Mouse (Mus musculus) forebrain, postnatal 0 days (tissue): ENCODE measurements around the gene Hist1h2bj. TPM values are rescaled to one million over a fixed set of nuclear protein-coding genes. Genes with fewer than 3 reads are reported as not detected.

Experiments
- ATAC-seq: fragments of 200-750 bp; cut with Nextera tagmentation; 2 replicates; pipeline ENCODE4 v1.8.0; 2017; ENCODE audit warnings: mild to moderate bottlenecking, moderate library complexity
- DNase-seq: peaks from one replicate; pipeline ENCODE4 v3.0.0-alpha.2; 2015
- H3K27ac ChIP-seq: fragments of 300-500 bp; sonication (generic); 2 replicates; pipeline ENCODE4 v1.5.1; 2014; ENCODE audit warnings: low read depth, mild to moderate bottlenecking, antibody characterized with exemption, low read length, moderate library complexity, mixed read lengths
- H3K27me3 ChIP-seq: fragments of 300-500 bp; sonication (generic); 2 replicates; pipeline ENCODE4 v1.6.1; 2014; ENCODE audit warnings: mild to moderate bottlenecking, low read length, mixed read lengths; ENCODE audit not compliant: insufficient read depth
- H3K36me3 ChIP-seq: fragments of 300-500 bp; sonication (generic); 2 replicates; pipeline ENCODE4 v1.6.1; 2014; ENCODE audit warnings: mild to moderate bottlenecking, moderate library complexity; ENCODE audit not compliant: insufficient read depth
- H3K4me1 ChIP-seq: fragments of 300-500 bp; sonication (generic); 2 replicates; pipeline ENCODE4 v1.6.1; 2014; ENCODE audit warnings: antibody characterized with exemption; ENCODE audit not compliant: insufficient read depth
- H3K4me2 ChIP-seq: fragments of 300-500 bp; sonication (generic); 2 replicates; pipeline ENCODE4 v1.6.1; 2014; ENCODE audit warnings: low read depth, mild to moderate bottlenecking, moderate library complexity
- H3K4me3 ChIP-seq: fragments of 300-500 bp; sonication (generic); 2 replicates; pipeline ENCODE4 v1.5.1; 2014; ENCODE audit warnings: low read depth, low read length, mixed read lengths
- H3K9ac ChIP-seq: fragments of 300-500 bp; sonication (generic); 2 replicates; pipeline ENCODE4 v1.6.1; 2014; ENCODE audit warnings: mild to moderate bottlenecking
- H3K9me3 ChIP-seq: fragments of 300-500 bp; sonication (generic); 2 replicates; pipeline ENCODE4 v1.6.1; 2016; ENCODE audit warnings: low read length
- CTCF ChIP-seq: sonication (generic); IDR thresholded peaks from 2 replicates; pipeline ENCODE4 v1.5.1; 2016; ENCODE audit warnings: antibody characterized with exemption, control low read depth, low read depth
- WGBS: fragments of 180-500 bp; shearing (Covaris S2); extraction: QIAGEN DNeasy Blood & Tissue Kit; methylation state at CpG from one replicate; pipeline ENCODE4 v1.1.7; 2014; 5-methylcytosine and 5-hydroxymethylcytosine counted together
- polyA plus RNA-seq: library from polyadenylated mRNA; unstranded; fragments of >200 nt; fragmentation: Nextera tagmentation; extraction: Ambion mirVana; gene quantifications from 2 replicates; pipeline ENCODE4 v1.2.1, GENCODE M21; 2015
- total RNA-seq: library from RNA; depleted of rRNA; stranded (reverse); fragments of >200 nt; gene quantifications from 2 replicates; pipeline ENCODE4 v1.2.3, GENCODE M21; 2014

Gene Hist1h2bj
- total and polyA plus RNA-seq, 2 experiments from 2014 or later, result 1.6 to 305 TPM

GRCm38 (mm10) chr13:22006334-22007120 lies 36.5 kb upstream of the Hist1h2bj start:
- Histone ChIP-seq H3K4me2 (peak overlapping the region; percentile 94), H3K27ac (no peak overlapping the region), H3K9ac (peak overlapping the region; percentile 40; the same call in 1 of the 2 replicates), H3K4me3 (peak overlapping the region; percentile 45), H3K27me3 (peaks cover 94% of the 10 kb centered on the region), H3K4me1 (0 out of 2 replicates have a peak, but pooled peaks cover 3% of the 10 kb centered on the region), H3K36me3 (no peaks in the 10 kb centered on the region), H3K9me3 (no peaks in the 10 kb centered on the region)
- ATAC-seq, result peak; percentile 69
- WGBS, result under 1% methylated on average over 38 of the region's 38 CpGs
- TF ChIP-seq CTCF, result no peak
- DNase-seq, result no peak

GRCm38 (mm10) chr13:22007121-22007510 lies 35.9 kb upstream of the Hist1h2bj start:
- no peaks in the 10 kb centered on the region for H3K9me3 ChIP-seq
- WGBS, result 5% methylated on average over 18 of the region's 18 CpGs
- no peak overlapping the region for H3K27ac ChIP-seq
- H3K4me2 ChIP-seq, result peak overlapping the region; percentile 94
- DNase-seq (no peak), ATAC-seq (no peak)
- 0 out of 2 replicates have a peak, but pooled peaks cover 3% of the 10 kb centered on the region for H3K4me1 ChIP-seq
- peak overlapping the region; percentile 45 for H3K4me3 ChIP-seq
- H3K9ac ChIP-seq, result no peak overlapping the region
- no peak for TF ChIP-seq CTCF
- no peaks in the 10 kb centered on the region for H3K36me3 ChIP-seq
- peaks cover 92% of the 10 kb centered on the region for H3K27me3 ChIP-seq

GRCm38 (mm10) chr13:22007872-22008271 lies 35.1 kb upstream of the Hist1h2bj start:
- no peaks in the 10 kb centered on the region for H3K36me3 ChIP-seq
- no peak overlapping the region for H3K27ac ChIP-seq
- DNase-seq (no peak), ATAC-seq (no peak)
- peaks cover 92% of the 10 kb centered on the region for H3K27me3 ChIP-seq
- no peak overlapping the region for H3K9ac ChIP-seq
- no peaks in the 10 kb centered on the region for H3K9me3 ChIP-seq
- H3K4me3 ChIP-seq, result no peak overlapping the region
- H3K4me1 ChIP-seq, result 0 out of 2 replicates have a peak, but pooled peaks cover 3% of the 10 kb centered on the region
- H3K4me2 ChIP-seq, result no peak overlapping the region
- WGBS, result 50% methylated on average over 7 of the region's 7 CpGs
- no peak for TF ChIP-seq CTCF

GRCm38 (mm10) chr13:22008707-22009106 lies 34.3 kb upstream of the Hist1h2bj start:
- 86% methylated on average over 3 of the region's 3 CpGs for WGBS
- no peak for ATAC-seq
- no peak for TF ChIP-seq CTCF
- Histone ChIP-seq H3K9ac (no peak overlapping the region), H3K27ac (no peak overlapping the region), H3K4me2 (no peak overlapping the region), H3K27me3 (peaks cover 86% of the 10 kb centered on the region), H3K9me3 (no peaks in the 10 kb centered on the region), H3K4me1 (0 out of 2 replicates have a peak, but pooled peaks cover 3% of the 10 kb centered on the region), H3K4me3 (no peak overlapping the region), H3K36me3 (no peaks in the 10 kb centered on the region)
- DNase-seq, result no peak

GRCm38 (mm10) chr13:22009642-22010041 lies 33.4 kb upstream of the Hist1h2bj start, which contains the start of gene Prss16:
Gene Prss16 (minus strand): TSS chr13:22009742.
- Histone ChIP-seq H3K27me3 (peaks cover 83% of the 10 kb centered on the region), H3K9ac (no peak within 1 kb of the TSS), H3K4me1 (0 out of 2 replicates have a peak, but pooled peaks cover 3% of the 10 kb centered on the region), H3K4me2 (no peak within 1 kb of the TSS), H3K9me3 (no peaks in the 10 kb centered on the region), H3K4me3 (no peak within 1 kb of the TSS), H3K36me3 (no peaks in the 10 kb centered on the region), H3K27ac (no peak within 1 kb of the TSS)
- TF ChIP-seq CTCF, result no peak
- ATAC-seq, result no peak
- DNase-seq, result no peak
- 44% methylated on average over 7 of the region's 7 CpGs for WGBS

GRCm38 (mm10) chr13:22013716-22014115 lies 29.3 kb upstream of the Hist1h2bj start:
- DNase-seq, result no peak
- 22% methylated on average over 13 of the region's 13 CpGs for WGBS

GRCm38 (mm10) chr13:22014411-22014845 lies 28.6 kb upstream of the Hist1h2bj start:
- Histone ChIP-seq H3K9me3 (no peaks in the 10 kb centered on the region), H3K27me3 (peaks cover 79% of the 10 kb centered on the region), H3K36me3 (no peaks in the 10 kb centered on the region), H3K4me3 (no peak overlapping the region), H3K4me1 (no peaks in the 10 kb centered on the region), H3K9ac (no peak overlapping the region), H3K27ac (no peak overlapping the region), H3K4me2 (no peak overlapping the region)
- no peak for TF ChIP-seq CTCF
- DNase-seq (peak; percentile 37), ATAC-seq (no peak)
- WGBS, result 16% methylated on average over 17 of the region's 17 CpGs

More at GRCm38 (mm10) chr13:22013716-22014115, 29.3 kb upstream of the Hist1h2bj start:
- TF ChIP-seq CTCF, result no peak
- H3K27ac ChIP-seq, result no peak overlapping the region
- H3K27me3 ChIP-seq, result peaks cover 79% of the 10 kb centered on the region
- no peaks in the 10 kb centered on the region for H3K4me1 ChIP-seq
- H3K9me3 ChIP-seq, result no peaks in the 10 kb centered on the region
- H3K36me3 ChIP-seq, result no peaks in the 10 kb centered on the region
- ATAC-seq, result no peak
- no peak overlapping the region for H3K4me2 ChIP-seq
- no peak overlapping the region for H3K9ac ChIP-seq
- H3K4me3 ChIP-seq, result no peak overlapping the region
